Mouse (Mus musculus): ENCODE results near the gene Slc16a10. TPM values are rescaled to one million over a fixed set of nuclear protein-coding genes. Genes with fewer than 3 reads are reported as not detected.

The Slc16a10 gene
- polyA plus RNA-seq, 1 experiment from 2014 or later, result 9.2 TPM

DNA sequence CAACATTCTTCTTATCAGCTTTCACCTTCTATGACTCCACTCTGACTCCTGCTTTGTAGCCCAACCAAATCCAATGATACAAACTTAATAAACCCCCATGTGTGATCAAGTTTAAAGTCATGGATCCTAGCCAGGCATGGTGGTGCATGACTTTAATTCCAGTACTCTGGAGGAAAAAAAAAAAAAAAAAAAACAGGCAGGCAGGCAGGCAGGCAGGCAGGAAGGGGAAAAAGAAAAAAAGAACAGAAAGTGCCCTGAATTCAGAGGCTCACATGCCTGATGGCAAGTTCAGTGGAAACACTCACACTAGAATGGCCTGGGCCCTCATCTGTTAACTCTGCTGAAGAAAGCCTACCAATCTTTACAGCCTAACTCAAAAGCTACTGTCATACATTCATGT is 12.9 kb downstream of the Slc16a10 start:
- Histone ChIP-seq H3K27ac (ENCODE audit: low read length) (no peak overlapping the region), H3K27me3 (ENCODE audit: control insufficient read depth, insufficient read depth, low read length) (no peaks in the 10 kb centered on the region), H3K4me3 (ENCODE audit: low read depth, low read length) (no peak overlapping the region), H3K4me1 (ENCODE audit: control insufficient read depth, insufficient read depth, low read length) (no peaks in the 10 kb centered on the region), H3K36me3 (ENCODE audit: control insufficient read depth, insufficient read depth, low read length) (no peaks in the 10 kb centered on the region), H3K9ac (replicated peaks; ENCODE audit: low read depth, low read length) (no peak overlapping the region), H3K9me3 (ENCODE audit: control insufficient read depth, low read depth, low read length) (no peaks in the 10 kb centered on the region), H3K4me2 (replicated peaks; ENCODE audit: low read depth, low read length) (no peak overlapping the region)
- ATAC-seq (ENCODE audit: insufficient number of reproducible peaks, insufficient read depth, low FRiP score, low read depth), result no peak

DNA sequence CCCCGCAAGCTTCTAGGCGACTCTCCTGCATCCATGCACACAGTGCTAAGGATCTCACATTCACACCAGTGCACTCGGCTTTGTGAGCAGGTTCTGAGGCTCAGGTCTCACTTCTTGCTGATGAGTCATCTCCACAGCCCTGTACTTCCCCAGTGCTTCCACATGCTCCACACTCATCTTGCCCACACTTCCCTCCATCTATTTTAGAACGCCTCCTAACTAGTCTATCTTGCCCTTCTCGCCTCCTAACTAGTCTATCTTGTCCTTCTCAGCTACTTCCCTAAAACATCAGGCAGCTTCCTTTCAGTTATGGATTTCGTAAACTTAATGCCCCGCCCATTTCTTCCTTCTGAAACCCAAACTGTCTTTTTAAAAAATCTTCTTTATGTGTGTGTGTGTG is 13.6 kb downstream of the Slc16a10 start:
- Histone ChIP-seq H3K27me3 (ENCODE audit: control insufficient read depth, insufficient read depth, low read length) (no peaks in the 10 kb centered on the region), H3K27ac (ENCODE audit: low read length) (no peak overlapping the region), H3K36me3 (ENCODE audit: control insufficient read depth, insufficient read depth, low read length) (no peaks in the 10 kb centered on the region), H3K9ac (replicated peaks; ENCODE audit: low read depth, low read length) (no peak overlapping the region), H3K4me3 (ENCODE audit: low read depth, low read length) (no peak overlapping the region), H3K4me1 (ENCODE audit: control insufficient read depth, insufficient read depth, low read length) (no peaks in the 10 kb centered on the region), H3K9me3 (ENCODE audit: control insufficient read depth, low read depth, low read length) (no peaks in the 10 kb centered on the region), H3K4me2 (replicated peaks; ENCODE audit: low read depth, low read length) (no peak overlapping the region)
- no peak for ATAC-seq (ENCODE audit: insufficient number of reproducible peaks, insufficient read depth, low FRiP score, low read depth)
- 78% methylated on average over 7 of the region's 7 CpGs for WGBS

DNA sequence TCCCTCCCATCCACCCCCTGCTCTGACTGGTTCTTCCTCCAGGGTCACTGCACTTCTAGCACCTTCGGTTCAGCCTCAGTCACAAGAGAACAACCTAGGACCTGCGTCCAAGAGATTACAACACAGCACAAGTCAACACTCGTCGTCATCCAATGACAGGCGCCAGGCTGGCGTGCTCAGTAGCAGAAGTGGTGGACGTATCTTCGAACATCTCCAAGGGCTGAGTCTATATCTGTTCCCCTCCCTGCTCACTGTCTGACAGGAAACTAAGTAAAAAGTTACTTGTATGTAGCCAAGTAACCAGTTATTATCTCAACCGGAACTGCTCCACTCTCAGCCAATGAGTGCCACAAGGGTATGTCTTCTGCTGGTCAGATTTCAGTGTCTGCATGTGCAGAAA is 16.9 kb downstream of the Slc16a10 start:
- Histone ChIP-seq H3K4me1 (ENCODE audit: control insufficient read depth, insufficient read depth, low read length) (no peaks in the 10 kb centered on the region), H3K4me2 (replicated peaks; ENCODE audit: low read depth, low read length) (no peak overlapping the region), H3K27ac (ENCODE audit: low read length) (no peak overlapping the region), H3K4me3 (ENCODE audit: low read depth, low read length) (no peak overlapping the region), H3K9ac (replicated peaks; ENCODE audit: low read depth, low read length) (no peak overlapping the region), H3K9me3 (ENCODE audit: control insufficient read depth, low read depth, low read length) (no peaks in the 10 kb centered on the region), H3K36me3 (ENCODE audit: control insufficient read depth, insufficient read depth, low read length) (no peaks in the 10 kb centered on the region), H3K27me3 (ENCODE audit: control insufficient read depth, insufficient read depth, low read length) (no peaks in the 10 kb centered on the region)
- WGBS, result 84% methylated on average over 9 of the region's 9 CpGs
- ATAC-seq (ENCODE audit: insufficient number of reproducible peaks, insufficient read depth, low FRiP score, low read depth), result peak; percentile 81; the same call in 1 of the 2 replicates

DNA sequence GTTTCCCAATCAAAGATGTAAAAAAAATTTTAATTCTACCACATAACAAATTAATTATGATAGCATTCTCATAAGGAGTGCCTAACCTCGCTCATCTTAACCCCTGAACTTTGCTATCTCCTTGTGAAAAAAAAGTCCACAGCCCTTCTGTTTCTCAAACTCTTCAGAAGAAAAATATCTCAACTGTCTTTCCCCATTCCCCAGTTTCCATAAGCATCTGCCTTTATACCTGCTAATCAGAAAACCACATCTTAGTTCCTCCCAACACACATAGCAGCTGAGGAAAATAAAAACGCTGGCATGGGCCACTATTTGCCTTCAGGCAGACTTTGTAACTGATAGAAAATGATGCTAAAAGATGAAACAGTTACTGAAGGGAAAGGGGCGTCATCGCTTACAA is 17.5 kb downstream of the Slc16a10 start:
- H3K27ac ChIP-seq (ENCODE audit: low read length), result no peak overlapping the region
- H3K4me2 ChIP-seq (replicated peaks; ENCODE audit: low read depth, low read length), result no peak overlapping the region
- no peak for ATAC-seq (ENCODE audit: insufficient number of reproducible peaks, insufficient read depth, low FRiP score, low read depth)
- H3K9me3 ChIP-seq (ENCODE audit: control insufficient read depth, low read depth, low read length), result no peaks in the 10 kb centered on the region
- no peaks in the 10 kb centered on the region for H3K27me3 ChIP-seq (ENCODE audit: control insufficient read depth, insufficient read depth, low read length)
- H3K4me1 ChIP-seq (ENCODE audit: control insufficient read depth, insufficient read depth, low read length), result no peaks in the 10 kb centered on the region
- H3K36me3 ChIP-seq (ENCODE audit: control insufficient read depth, insufficient read depth, low read length), result no peaks in the 10 kb centered on the region
- no peak overlapping the region for H3K4me3 ChIP-seq (ENCODE audit: low read depth, low read length)
- H3K9ac ChIP-seq (replicated peaks; ENCODE audit: low read depth, low read length), result no peak overlapping the region
- WGBS, result 77% methylated on average over 4 of the region's 4 CpGs

DNA sequence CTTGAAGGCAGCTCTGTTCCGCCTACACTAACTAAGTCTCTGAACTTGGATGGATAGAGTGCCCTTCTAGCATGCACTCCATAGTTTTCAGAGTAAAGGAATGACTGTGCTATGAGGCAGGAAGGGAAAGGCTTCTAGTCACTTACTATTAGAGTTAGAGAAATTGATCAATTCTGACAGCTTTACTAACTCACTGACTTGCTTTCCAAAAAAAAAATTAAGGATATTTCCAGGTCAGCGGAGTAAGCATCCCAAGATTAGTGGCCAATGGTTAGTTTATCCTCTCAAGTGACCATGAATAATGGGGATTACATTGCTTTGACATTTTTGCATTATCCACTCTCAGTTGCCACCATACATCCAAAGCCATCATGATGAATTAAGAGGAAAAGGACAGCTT is 18.0 kb downstream of the Slc16a10 start:
- Histone ChIP-seq H3K27ac (ENCODE audit: low read length) (no peak overlapping the region), H3K9ac (replicated peaks; ENCODE audit: low read depth, low read length) (no peak overlapping the region), H3K4me2 (replicated peaks; ENCODE audit: low read depth, low read length) (no peak overlapping the region), H3K27me3 (ENCODE audit: control insufficient read depth, insufficient read depth, low read length) (no peaks in the 10 kb centered on the region), H3K4me3 (ENCODE audit: low read depth, low read length) (no peak overlapping the region), H3K36me3 (ENCODE audit: control insufficient read depth, insufficient read depth, low read length) (no peaks in the 10 kb centered on the region), H3K9me3 (ENCODE audit: control insufficient read depth, low read depth, low read length) (no peaks in the 10 kb centered on the region), H3K4me1 (ENCODE audit: control insufficient read depth, insufficient read depth, low read length) (no peaks in the 10 kb centered on the region)
- ATAC-seq (ENCODE audit: insufficient number of reproducible peaks, insufficient read depth, low FRiP score, low read depth), result no peak
- 68% methylated on average over 2 of the region's 2 CpGs for WGBS

DNA sequence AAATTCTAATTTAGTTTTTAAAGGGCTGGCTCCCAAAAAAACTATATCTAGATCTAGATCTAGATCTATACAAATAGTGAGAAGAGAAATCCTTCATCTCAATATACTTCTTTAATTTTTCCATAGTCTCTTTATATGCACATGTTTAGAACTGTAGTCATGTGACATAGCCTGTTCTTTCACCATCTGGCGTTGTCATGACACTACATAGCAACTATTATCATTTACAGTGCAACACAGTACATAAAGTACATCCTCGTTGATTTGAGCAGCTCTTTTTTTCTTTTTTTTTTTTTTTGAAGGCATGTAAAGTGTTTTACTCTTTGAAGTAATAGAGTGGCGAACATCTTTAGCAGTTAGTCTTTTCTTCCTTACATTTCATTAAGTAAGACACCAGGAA is 22.6 kb downstream of the Slc16a10 start:
- Histone ChIP-seq H3K36me3 (ENCODE audit: control insufficient read depth, insufficient read depth, low read length) (no peaks in the 10 kb centered on the region), H3K4me1 (ENCODE audit: control insufficient read depth, insufficient read depth, low read length) (no peaks in the 10 kb centered on the region), H3K27ac (ENCODE audit: low read length) (no peak overlapping the region), H3K27me3 (ENCODE audit: control insufficient read depth, insufficient read depth, low read length) (no peaks in the 10 kb centered on the region), H3K9me3 (ENCODE audit: control insufficient read depth, low read depth, low read length) (no peaks in the 10 kb centered on the region), H3K9ac (replicated peaks; ENCODE audit: low read depth, low read length) (no peak overlapping the region), H3K4me3 (ENCODE audit: low read depth, low read length) (no peak overlapping the region), H3K4me2 (replicated peaks; ENCODE audit: low read depth, low read length) (no peak overlapping the region)
- no peak for ATAC-seq (ENCODE audit: insufficient number of reproducible peaks, insufficient read depth, low FRiP score, low read depth)
- WGBS, result 84% methylated on average over 3 of the region's 3 CpGs

DNA sequence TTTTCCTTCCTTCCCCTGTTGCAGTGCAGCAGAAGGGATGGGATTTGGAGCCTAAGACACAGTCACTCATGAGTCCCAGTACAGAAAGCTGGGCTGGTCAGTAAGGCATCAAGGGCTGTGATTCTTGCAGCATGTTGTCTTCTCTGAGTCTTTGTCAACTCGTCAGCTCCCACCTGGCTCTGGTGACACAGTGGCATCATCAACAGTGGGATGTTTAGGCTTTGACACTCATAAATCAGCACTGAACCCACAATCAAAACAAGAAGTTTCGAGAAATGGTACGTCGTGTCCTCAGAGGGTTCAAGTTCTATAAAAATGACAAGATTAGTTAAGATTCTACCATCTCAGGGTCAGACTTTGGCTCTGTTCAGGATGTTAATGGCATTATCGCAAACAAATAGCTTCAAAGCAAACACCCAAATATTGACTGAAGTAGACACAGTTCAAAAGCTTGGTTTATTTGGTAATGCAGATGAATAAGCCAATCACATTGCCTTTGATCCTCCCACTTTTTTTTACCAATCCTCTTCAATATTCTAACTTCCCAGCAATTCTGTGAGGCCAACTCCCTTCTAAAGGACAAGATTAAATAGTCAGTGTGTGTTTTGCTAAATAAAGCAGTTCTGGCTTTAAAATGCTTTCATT is 23.2 kb downstream of the Slc16a10 start:
- Histone ChIP-seq H3K36me3 (ENCODE audit: control insufficient read depth, insufficient read depth, low read length) (no peaks in the 10 kb centered on the region), H3K4me1 (ENCODE audit: control insufficient read depth, insufficient read depth, low read length) (no peaks in the 10 kb centered on the region), H3K27ac (ENCODE audit: low read length) (no peak overlapping the region), H3K4me3 (ENCODE audit: low read depth, low read length) (no peak overlapping the region), H3K27me3 (ENCODE audit: control insufficient read depth, insufficient read depth, low read length) (no peaks in the 10 kb centered on the region), H3K9ac (replicated peaks; ENCODE audit: low read depth, low read length) (no peak overlapping the region), H3K9me3 (ENCODE audit: control insufficient read depth, low read depth, low read length) (no peaks in the 10 kb centered on the region), H3K4me2 (replicated peaks; ENCODE audit: low read depth, low read length) (no peak overlapping the region)
- ATAC-seq (ENCODE audit: insufficient number of reproducible peaks, insufficient read depth, low FRiP score, low read depth), result no peak
- WGBS, result 79% methylated on average over 5 of the region's 5 CpGs

DNA sequence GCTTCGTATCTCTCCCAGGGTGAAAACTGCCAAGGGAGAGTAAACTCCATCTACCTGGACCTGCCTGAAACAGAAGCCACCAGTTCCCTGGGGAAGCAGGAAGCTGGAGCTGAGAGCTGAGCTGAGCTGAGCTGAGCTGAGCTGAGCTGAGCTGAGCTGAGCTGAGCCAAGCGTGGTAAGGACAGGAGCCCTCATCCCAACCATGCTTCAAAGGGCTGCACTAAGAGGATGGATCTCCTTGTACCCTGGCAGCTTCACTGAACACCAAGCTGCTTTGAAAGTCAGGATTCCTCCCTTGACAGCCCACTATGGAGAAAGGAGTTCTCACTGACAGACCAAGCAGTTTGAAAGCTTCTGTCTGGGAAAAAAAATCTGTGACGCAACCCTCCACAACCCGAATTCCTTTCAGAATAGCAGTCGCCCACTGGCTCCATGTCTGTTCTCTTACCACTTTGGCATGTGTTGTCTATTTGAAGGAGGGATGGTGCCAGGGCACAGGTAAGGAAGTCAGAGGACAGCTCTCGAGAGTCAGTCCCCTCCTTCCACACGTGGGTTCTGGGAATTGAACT is 28.5 kb downstream of the Slc16a10 start:
- Histone ChIP-seq H3K4me3 (ENCODE audit: low read depth, low read length) (no peak overlapping the region), H3K27ac (ENCODE audit: low read length) (no peak overlapping the region), H3K4me2 (replicated peaks; ENCODE audit: low read depth, low read length) (no peak overlapping the region), H3K9ac (replicated peaks; ENCODE audit: low read depth, low read length) (no peak overlapping the region), H3K36me3 (ENCODE audit: control insufficient read depth, insufficient read depth, low read length) (no peaks in the 10 kb centered on the region), H3K4me1 (ENCODE audit: control insufficient read depth, insufficient read depth, low read length) (no peaks in the 10 kb centered on the region), H3K9me3 (ENCODE audit: control insufficient read depth, low read depth, low read length) (no peaks in the 10 kb centered on the region), H3K27me3 (ENCODE audit: control insufficient read depth, insufficient read depth, low read length) (no peaks in the 10 kb centered on the region)
- 80% methylated on average over 7 of the region's 7 CpGs for WGBS
- ATAC-seq (ENCODE audit: insufficient number of reproducible peaks, insufficient read depth, low FRiP score, low read depth), result no peak

DNA sequence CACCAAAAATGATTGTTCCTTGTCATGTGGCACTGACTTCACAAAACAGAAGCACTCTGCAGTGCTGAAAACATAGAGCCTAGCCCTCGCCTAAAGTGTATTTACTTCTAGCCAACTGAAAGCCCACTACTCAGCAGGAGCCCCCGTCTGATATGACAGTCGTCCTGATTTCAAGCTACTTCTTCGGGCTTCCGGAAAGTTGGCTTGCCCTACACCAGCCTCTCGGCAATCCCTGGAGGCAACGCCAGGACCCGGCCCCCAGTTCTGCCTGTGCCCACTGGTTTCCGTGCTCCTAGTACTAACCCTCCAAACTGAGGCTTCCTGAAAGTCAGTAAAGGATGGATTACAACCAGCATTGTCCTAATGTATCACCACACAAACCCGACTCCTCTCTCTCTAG is 29.8 kb downstream of the Slc16a10 start:
- Histone ChIP-seq H3K4me1 (ENCODE audit: control insufficient read depth, insufficient read depth, low read length) (no peaks in the 10 kb centered on the region), H3K36me3 (ENCODE audit: control insufficient read depth, insufficient read depth, low read length) (no peaks in the 10 kb centered on the region), H3K9ac (replicated peaks; ENCODE audit: low read depth, low read length) (no peak overlapping the region), H3K27me3 (ENCODE audit: control insufficient read depth, insufficient read depth, low read length) (no peaks in the 10 kb centered on the region), H3K4me2 (replicated peaks; ENCODE audit: low read depth, low read length) (no peak overlapping the region), H3K9me3 (ENCODE audit: control insufficient read depth, low read depth, low read length) (no peaks in the 10 kb centered on the region), H3K4me3 (ENCODE audit: low read depth, low read length) (no peak overlapping the region), H3K27ac (ENCODE audit: low read length) (no peak overlapping the region)
- no peak for ATAC-seq (ENCODE audit: insufficient number of reproducible peaks, insufficient read depth, low FRiP score, low read depth)
- WGBS, result 84% methylated on average over 10 of the region's 10 CpGs
